Mouse (Mus musculus) hematopoietic stem cell, adult 5-6 weeks (primary cell): Measurements from ENCODE around the gene Zdhhc14. TPM values are rescaled to one million over a fixed set of nuclear protein-coding genes. Genes with fewer than 3 reads are reported as not detected.

Experiments used
- ATAC-seq, 2 experiments: fragments of 125-278 bp in 1 of 2; replicated peaks in 1 of 2; 2 replicates each; pipeline ENCODE4 v1.8.0; 2016 to 2017; ENCODE audit warnings: inconsistent platforms in 2 of 2, mild to moderate bottlenecking in 2 of 2, moderate number of reproducible peaks in 2 of 2, low read depth in 1 of 2, moderate TSS enrichment in 1 of 2; ENCODE audit not compliant: low FRiP score in 2 of 2, poor library complexity in 2 of 2, severe bottlenecking in 2 of 2, insufficient read depth in 1 of 2, low TSS enrichment in 1 of 2
- total RNA-seq: library from RNA; stranded (forward); fragments of 172-1452, 232-1000 nt; gene quantifications from 2 replicates; pipeline ENCODE4 v1.2.3, GENCODE M21; 2017

The Zdhhc14 gene
- total RNA-seq, 1 experiment from 2014 or later, result 1.5 TPM

DNA sequence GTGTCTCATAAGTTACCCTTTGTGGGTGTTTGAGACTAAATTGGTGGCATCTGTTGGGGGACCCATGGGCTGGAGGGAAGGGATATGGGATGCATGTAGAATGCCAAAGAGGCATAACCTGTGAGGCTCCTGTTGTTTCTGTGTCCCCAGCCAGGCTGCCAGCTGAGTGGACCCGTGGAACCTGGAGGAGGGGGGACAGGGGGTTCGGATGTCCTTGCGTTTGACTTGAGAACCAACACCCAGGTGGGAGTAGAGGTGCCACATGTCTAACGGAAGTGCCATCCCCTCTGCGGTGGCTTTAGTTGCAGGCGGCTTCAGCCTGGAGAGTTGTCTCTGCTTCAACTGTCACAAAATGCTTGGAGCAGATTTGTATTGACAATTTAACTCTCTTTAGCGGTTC lies 2.5 kb downstream of the Zdhhc14 start:
- ATAC-seq, result no peak

- no peak for ATAC-seq
These were observed 5.3 kb downstream of the Zdhhc14 start for GRCm38 (mm10) chr17:5497695-5498094.

DNA sequence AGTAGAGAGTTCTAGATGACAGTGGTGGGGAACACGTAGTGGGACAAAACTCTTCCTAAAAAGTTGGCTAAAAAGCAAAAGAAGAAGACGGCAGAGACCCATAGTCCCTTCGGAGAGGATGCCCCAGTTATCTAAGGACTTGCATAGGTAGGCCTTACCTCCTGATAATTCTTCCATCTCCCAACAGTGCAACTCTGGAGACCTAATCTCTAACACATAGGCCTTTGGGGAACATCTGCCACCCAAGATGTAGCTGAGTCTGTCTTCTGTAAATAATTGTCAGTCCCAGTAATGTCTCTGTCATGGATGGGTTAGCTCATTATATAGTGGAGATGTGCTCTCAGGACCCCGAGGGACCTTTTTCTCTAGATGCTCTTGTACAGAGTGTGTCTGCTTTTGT lies 6.6 kb downstream of the Zdhhc14 start:
- no peak for ATAC-seq

DNA sequence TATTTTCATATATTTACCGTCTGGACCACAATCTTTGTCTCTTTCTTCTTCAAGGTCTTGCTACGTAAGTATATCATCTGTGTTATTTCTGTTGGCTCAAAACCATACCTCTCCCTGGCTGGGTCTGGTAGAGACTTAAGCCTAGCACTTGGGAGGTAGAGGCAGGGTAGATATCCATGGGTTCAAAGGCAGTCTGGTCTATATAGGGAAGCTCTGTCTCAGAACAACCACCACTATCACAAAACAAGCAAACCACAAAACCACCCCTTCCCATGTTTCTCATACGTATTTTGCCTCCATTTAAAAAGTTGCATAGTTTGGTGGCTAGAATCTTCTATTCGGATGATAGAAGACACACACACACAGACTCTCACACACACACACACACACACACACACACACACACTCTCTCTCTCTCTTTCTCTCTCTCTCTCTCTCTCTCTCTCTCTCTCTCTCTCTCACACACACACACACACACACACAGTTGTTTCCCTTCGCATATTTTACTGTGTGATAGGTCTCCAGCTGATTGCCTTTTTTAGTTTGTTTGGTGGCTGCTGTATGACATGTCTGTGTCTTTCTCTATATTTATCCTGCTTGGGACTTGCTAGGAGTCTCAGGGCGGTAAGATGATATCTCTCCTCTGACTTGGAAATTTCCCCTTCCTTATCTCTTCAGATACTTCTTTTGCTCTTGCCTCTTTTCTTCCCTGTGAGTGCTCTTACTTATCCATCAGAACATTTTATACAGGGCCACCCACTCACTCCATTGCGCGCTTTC lies 11.8 kb downstream of the Zdhhc14 start:
- no peak for ATAC-seq

- no peak for ATAC-seq
These were observed 12.6 kb downstream of the Zdhhc14 start for GRCm38 (mm10) chr17:5504969-5505368.

GRCm38 (mm10) chr17:5506553-5506952 lies 14.2 kb downstream of the Zdhhc14 start:
- ATAC-seq, result no peak

DNA sequence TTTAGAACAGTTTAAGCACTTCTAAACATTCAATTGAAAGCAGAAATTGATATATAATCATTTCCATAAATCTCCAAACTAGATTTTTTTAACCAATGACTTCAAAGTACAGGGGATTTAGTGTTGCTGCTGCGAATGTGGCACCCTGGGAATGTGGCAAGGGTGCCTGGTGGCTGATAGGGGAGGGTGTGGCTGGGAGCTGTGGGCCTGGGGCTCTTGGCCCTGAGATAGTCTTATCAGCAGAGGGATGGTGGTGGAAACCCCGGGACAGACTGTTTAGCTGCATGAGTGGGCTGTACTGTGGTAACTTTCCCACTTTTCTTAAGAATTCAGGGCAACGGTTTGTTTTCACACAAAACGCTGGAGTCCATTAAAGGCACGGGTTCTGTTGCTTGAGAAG lies 14.6 kb downstream of the Zdhhc14 start:
- ATAC-seq, result peak in 1 of 2 experiments; percentile 39; a peak in 1 of 4 replicates

- ATAC-seq, result no peak
These were observed 15.7 kb downstream of the Zdhhc14 start for GRCm38 (mm10) chr17:5508030-5508429.

DNA sequence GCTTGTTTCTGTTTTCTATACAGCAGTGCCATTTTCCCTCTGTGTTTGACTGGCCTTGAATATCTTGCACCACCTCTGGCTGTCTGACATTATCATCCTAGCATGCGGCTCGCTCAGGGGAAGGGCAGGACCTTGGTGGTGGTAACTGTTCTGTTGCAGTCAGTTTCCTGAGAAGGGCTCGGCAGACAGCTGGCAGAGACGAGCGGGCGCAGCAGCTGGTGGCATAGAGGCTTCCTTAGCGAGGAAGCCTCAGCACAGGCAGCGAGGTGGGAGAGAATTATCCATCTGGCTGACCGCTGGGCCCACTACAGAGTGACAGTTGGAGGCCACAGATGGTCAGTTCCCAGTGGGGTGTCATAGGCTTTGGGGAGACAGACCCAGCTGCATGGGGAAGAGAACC lies 18.2 kb downstream of the Zdhhc14 start:
- ATAC-seq, result 0 out of 4 replicates have a peak, but pooled peaks of 1 of the 2 experiments have one; percentile 7

DNA sequence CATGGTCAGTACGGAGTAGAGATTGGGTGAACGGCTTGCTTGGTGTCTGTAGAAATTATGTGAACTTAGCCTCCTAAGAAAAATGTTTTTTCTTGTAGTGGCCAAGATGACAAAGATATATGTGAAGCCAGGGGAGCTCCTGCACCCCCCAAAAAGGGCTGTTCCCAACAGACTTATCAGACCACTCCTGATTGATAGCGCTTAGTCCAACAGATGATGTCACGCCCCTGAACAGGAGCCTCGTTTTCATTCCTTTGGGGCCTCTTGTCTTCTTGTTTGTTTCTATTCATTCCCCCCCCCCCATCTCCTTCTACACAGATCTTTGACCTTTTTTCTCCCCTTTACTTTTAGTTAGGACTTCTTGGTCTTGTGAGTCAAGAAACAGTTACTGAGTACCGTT lies 19.4 kb downstream of the Zdhhc14 start:
- ATAC-seq, result no peak

- ATAC-seq, result no peak
These were observed 27.1 kb downstream of the Zdhhc14 start for GRCm38 (mm10) chr17:5519466-5519865.

DNA sequence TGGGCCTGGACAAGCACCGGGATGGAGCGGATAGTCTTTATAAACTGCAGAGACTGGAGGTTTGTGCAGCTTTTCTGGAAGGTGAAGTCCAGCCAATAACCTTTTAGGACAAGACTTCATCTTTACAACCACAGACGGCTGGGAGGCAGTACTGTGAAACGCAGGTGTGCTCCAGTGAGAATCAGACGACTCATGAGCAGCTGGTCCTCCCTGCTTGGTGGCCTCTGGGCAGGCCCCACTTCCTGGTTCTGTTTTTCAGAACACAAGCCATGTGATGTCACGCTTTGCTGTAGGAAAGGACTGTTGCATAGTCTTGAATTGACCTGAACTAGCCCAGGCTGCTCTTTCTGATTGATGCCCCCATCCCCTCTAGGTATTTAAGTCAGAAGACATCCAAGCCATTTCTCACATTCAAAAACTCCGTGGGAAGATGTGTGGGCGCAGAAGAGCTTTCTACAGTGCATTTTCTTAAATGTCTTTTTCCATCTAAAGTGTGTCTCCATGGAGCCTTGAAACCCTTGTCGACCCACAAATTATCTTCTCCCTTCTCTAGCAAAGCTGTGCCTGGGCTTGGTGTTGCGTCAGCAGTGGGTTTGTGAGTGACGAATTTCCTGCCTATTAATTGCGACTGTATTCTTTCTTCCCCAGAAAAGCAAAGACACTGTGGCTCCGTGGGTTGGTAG lies 27.7 kb downstream of the Zdhhc14 start:
- no peak for ATAC-seq

DNA sequence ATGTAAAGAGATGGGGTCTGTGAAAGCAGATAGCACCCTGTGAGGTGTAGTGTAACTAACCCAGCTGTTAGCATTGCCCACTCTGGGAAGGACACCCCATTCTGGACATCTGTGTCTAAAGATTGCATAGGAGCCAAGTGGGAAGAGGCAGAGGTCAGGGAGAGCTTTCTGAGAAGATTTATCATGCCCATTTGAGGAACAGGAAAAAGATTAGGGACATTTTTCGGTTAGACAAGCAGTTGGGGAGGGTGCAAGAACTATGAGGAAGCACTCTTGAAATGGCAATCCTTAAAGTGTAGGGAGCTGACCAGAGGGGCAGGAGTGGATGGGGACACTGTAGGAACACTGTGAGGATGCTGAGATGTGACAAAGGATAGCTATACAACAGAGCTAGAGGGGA lies 29.2 kb downstream of the Zdhhc14 start:
- no peak for ATAC-seq

DNA sequence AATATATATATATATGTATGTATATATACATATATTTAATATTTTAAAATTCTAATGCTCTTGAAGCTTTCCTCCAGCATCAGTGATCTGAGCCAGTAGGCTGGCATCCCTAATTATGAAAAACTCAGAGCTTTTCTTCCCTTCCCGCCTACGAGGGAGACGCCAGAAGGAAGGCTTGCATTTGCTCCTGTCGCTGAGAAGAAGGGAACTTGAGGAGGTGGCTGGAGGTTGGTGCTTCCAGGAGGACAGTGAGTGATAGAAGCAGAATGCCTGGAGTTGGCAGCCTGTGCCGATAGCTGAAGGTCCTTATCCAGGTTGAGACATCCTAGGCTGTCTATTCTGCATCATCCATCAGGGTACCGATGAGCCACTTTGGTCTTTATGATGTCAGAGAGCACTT lies 37.2 kb downstream of the Zdhhc14 start:
- no peak for ATAC-seq

GRCm38 (mm10) chr17:5532816-5533215 lies 40.5 kb downstream of the Zdhhc14 start:
- no peak for ATAC-seq

DNA sequence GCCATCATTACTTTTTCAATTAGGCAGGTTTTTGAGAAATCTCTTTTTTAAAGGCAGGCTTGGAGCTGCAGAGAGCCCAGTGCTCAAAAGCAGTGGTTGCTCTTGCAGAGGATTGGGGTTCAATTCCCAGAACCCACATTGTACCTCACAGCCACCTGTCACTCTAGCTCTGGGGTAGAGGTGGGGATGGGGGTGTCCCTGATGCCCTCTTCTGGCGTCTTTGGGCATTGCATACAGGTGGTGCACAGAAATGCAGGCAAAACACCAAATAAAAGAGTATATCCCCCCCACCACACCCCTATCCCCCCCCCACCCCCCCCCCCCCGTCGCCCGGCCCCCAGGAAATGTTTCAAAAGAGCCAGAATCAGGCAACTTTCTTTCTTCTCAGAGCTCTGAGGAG lies 43.0 kb downstream of the Zdhhc14 start:
- no peak for ATAC-seq

DNA sequence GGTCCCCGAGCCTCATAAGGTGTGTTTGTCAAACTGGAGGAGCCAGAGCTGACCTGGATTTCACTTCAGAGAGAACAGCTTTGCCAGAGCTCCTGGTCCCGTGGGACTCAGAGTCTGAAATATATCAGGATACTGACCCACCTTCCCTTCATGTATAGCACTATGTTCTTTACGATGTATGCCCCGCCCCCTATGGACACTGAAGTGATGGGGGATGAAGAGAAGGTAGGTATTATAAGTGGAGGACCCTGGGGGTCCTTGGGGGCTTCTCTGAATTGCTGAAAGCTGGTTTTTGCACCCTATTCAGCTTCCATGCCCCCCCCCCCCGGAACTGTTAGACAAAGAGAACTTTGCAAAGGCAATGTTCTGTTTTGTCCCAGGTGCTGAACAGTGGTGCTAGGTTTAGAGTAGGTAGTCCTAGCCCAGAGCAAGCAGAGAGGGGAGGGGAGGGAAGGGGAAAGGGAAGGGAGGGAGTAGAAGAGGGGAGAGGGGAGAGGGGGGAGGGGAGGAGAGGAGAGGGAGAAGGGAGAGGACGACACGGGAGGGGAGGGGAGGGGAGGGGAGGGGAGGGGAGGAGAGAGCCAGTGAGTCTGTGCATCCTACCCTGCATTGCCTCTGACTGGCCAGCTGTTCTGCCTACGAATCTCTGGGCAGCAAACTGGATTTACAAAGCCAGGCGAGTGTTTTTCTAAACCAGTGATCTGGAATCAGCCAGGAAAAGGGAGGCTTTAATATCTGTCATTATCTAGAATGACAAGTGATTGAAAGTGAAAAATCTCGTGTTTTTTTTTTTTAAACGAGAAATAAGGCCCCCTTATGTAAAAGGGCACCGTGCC lies 44.1 kb downstream of the Zdhhc14 start:
- no peak for ATAC-seq

- no peak for ATAC-seq
These were observed 44.8 kb downstream of the Zdhhc14 start for GRCm38 (mm10) chr17:5537095-5537575.
